Mouse (Mus musculus) CH12.LX (cell line): ENCODE data around the gene Mark2. TPM values are rescaled to one million over a fixed set of nuclear protein-coding genes. Genes with fewer than 3 reads are reported as not detected.

ENCODE experiments used
- DNase-seq: peaks from one replicate; pipeline ENCODE4 v3.0.0-alpha.2; 2013; ENCODE audit errors: extremely low read depth
- H3K27ac ChIP-seq: 2 replicates; pipeline ENCODE4 v1.5.1; 2012; ENCODE audit warnings: low read depth, mild to moderate bottlenecking, control low read depth, moderate library complexity; ENCODE audit not compliant: insufficient read depth
- H3K27me3 ChIP-seq: replicated peaks from 2 replicates; pipeline ENCODE3; 2012; ENCODE audit warnings: inconsistent platforms
- H3K36me3 ChIP-seq, 2 experiments: replicated peaks in 1 of 2; 2 replicates each; pipeline versions ENCODE3 to v1.6.1; 2012; ENCODE audit warnings: inconsistent platforms in 1 of 2, low read length in 1 of 2, mild to moderate bottlenecking in 1 of 2, mixed read lengths in 1 of 2, moderate library complexity in 1 of 2; ENCODE audit not compliant: control insufficient read depth in 1 of 2, insufficient read depth in 1 of 2
- H3K4me1 ChIP-seq, 2 experiments: 2 replicates each; pipeline ENCODE4 v1.6.1; 2012; ENCODE audit warnings: inconsistent platforms in 1 of 2, moderate library complexity in 1 of 2; ENCODE audit not compliant: insufficient read depth in 2 of 2, control insufficient read depth in 1 of 2
- H3K4me2 ChIP-seq: 2 replicates; pipeline ENCODE4 v1.6.1; 2012; ENCODE audit warnings: low read depth, mild to moderate bottlenecking, control low read depth; ENCODE audit not compliant: poor library complexity, insufficient read depth, severe bottlenecking
- H3K4me3 ChIP-seq, 3 experiments: fragments of 150-350 bp in 1 of 3; sonication (generic) in 1 of 3; replicated peaks in 1 of 3; 2 replicates each; pipeline versions ENCODE3 to v1.5.1; 2011 to 2012; ENCODE audit warnings: low read depth in 2 of 3, low read length in 2 of 3, mild to moderate bottlenecking in 2 of 3, moderate library complexity in 2 of 3, control low read depth in 1 of 3, improper control_type of control experiment in 1 of 3, inconsistent platforms in 1 of 3, mixed read lengths in 1 of 3; ENCODE audit not compliant: poor library complexity in 1 of 3
- H3K79me2 ChIP-seq: replicated peaks from 2 replicates; pipeline ENCODE4 v1.6.1; 2012; ENCODE audit warnings: mild to moderate bottlenecking, moderate library complexity; ENCODE audit not compliant: control insufficient read depth, poor library complexity, insufficient read depth, severe bottlenecking; ENCODE audit errors: extremely low read depth
- H3K9ac ChIP-seq: 2 replicates; pipeline ENCODE4 v1.6.1; 2012; ENCODE audit warnings: low read depth, mild to moderate bottlenecking, control low read depth, moderate library complexity; ENCODE audit not compliant: insufficient read depth
- H3K9me3 ChIP-seq: replicated peaks from 2 replicates; pipeline ENCODE3; 2012; ENCODE audit warnings: low read length, inconsistent platforms, mixed read lengths
- BHLHE40 ChIP-seq: IDR thresholded peaks from 2 replicates; pipeline ENCODE4 v1.6.1; 2011; ENCODE audit warnings: mild to moderate bottlenecking, low read depth, low read length, improper control_type of control experiment
- CHD1 ChIP-seq: IDR thresholded peaks from 2 replicates; pipeline ENCODE4 v1.6.1; 2012; ENCODE audit warnings: low read depth, low read length, improper control_type of control experiment, inconsistent platforms
- CHD2 ChIP-seq: IDR thresholded peaks from 2 replicates; pipeline ENCODE4 v1.6.1; 2011; ENCODE audit warnings: low read length, improper control_type of control experiment
- ELF1 ChIP-seq: IDR thresholded peaks from 2 replicates; pipeline ENCODE4 v1.6.1; 2014; ENCODE audit warnings: low read depth, mild to moderate bottlenecking, inconsistent platforms, low read length, improper control_type of control experiment
- EP300 ChIP-seq: IDR thresholded peaks from 2 replicates; pipeline ENCODE4 v1.6.1; 2011; ENCODE audit warnings: low read length, improper control_type of control experiment
- IRF4 ChIP-seq: IDR thresholded peaks from 2 replicates; pipeline ENCODE4 v1.6.1; 2014; ENCODE audit warnings: low read depth, mild to moderate bottlenecking, inconsistent platforms, low read length, improper control_type of control experiment
- JUND ChIP-seq: conservative IDR thresholded peaks from 2 replicates; pipeline ENCODE4 v1.6.1; 2011; ENCODE audit warnings: low read depth, low read length, improper control_type of control experiment
- KAT2A ChIP-seq: IDR thresholded peaks from 2 replicates; pipeline ENCODE4 v1.6.1; 2012; ENCODE audit warnings: low read length, improper control_type of control experiment, inconsistent platforms; ENCODE audit not compliant: insufficient replicate concordance
- MXI1 ChIP-seq: IDR thresholded peaks from 2 replicates; pipeline ENCODE4 v1.6.1; 2011; ENCODE audit warnings: mild to moderate bottlenecking, low read depth, low read length, improper control_type of control experiment
- NELFE ChIP-seq: IDR thresholded peaks from 2 replicates; pipeline ENCODE4 v1.6.1; 2011; ENCODE audit warnings: low read depth, low read length, improper control_type of control experiment
- PAX5 ChIP-seq: IDR thresholded peaks from 2 replicates; pipeline ENCODE4 v1.6.1; 2012; ENCODE audit warnings: low read length, inconsistent platforms, mixed read lengths
- POLR2A ChIP-seq: IDR thresholded peaks from 2 replicates; pipeline ENCODE4 v1.6.1; 2011; ENCODE audit warnings: low read depth, mild to moderate bottlenecking, improper control_type of control experiment, low read length
- POLR2AphosphoS2 ChIP-seq: IDR thresholded peaks from 2 replicates; pipeline ENCODE4 v1.6.1; 2011; ENCODE audit warnings: low read depth, low read length, improper control_type of control experiment
- RAD21 ChIP-seq: IDR thresholded peaks from 2 replicates; pipeline ENCODE4 v1.6.1; 2011; ENCODE audit warnings: low read depth, mild to moderate bottlenecking, low read length, improper control_type of control experiment, moderate library complexity
- RCOR1 ChIP-seq: conservative IDR thresholded peaks from 2 replicates; pipeline ENCODE4 v1.6.1; 2012; ENCODE audit warnings: low read depth, mild to moderate bottlenecking, inconsistent platforms, low read length, improper control_type of control experiment
- SIN3A ChIP-seq: IDR thresholded peaks from 2 replicates; pipeline ENCODE4 v1.6.1; 2012; ENCODE audit warnings: low read length, improper control_type of control experiment, inconsistent platforms
- TBP ChIP-seq: conservative IDR thresholded peaks from 2 replicates; pipeline ENCODE4 v1.6.1; 2011; ENCODE audit warnings: low read depth, low read length, improper control_type of control experiment
- UBTF ChIP-seq: IDR thresholded peaks from 2 replicates; pipeline ENCODE4 v1.6.1; 2012; ENCODE audit warnings: low read depth, mild to moderate bottlenecking, inconsistent platforms, low read length, improper control_type of control experiment, moderate library complexity
- USF1 ChIP-seq: IDR thresholded peaks from 2 replicates; pipeline ENCODE4 v1.6.1; 2014; ENCODE audit warnings: low read depth, mild to moderate bottlenecking, inconsistent platforms, low read length, improper control_type of control experiment
- USF2 ChIP-seq: conservative IDR thresholded peaks from 2 replicates; pipeline ENCODE4 v1.6.1; 2011; ENCODE audit warnings: low read depth, low read length, improper control_type of control experiment
- ZC3H11A ChIP-seq: IDR thresholded peaks from 2 replicates; pipeline ENCODE4 v1.6.1; 2012; ENCODE audit warnings: low read depth, mild to moderate bottlenecking, inconsistent platforms, low read length, improper control_type of control experiment
- ZKSCAN1 ChIP-seq: IDR thresholded peaks from 2 replicates; pipeline ENCODE4 v1.6.1; 2012; ENCODE audit warnings: low read depth, inconsistent platforms, low read length, improper control_type of control experiment, borderline replicate concordance
- ZMIZ1 ChIP-seq: IDR thresholded peaks from 2 replicates; pipeline ENCODE4 v1.6.1; 2012; ENCODE audit warnings: low read depth, mild to moderate bottlenecking, inconsistent platforms, low read length, improper control_type of control experiment
- dilution Hi-C: fragments of 300-500 bp; cut with MboI; formaldehyde crosslinking; loops from 2 replicates; pipeline ENCODE4 v1.14.3; 2020; ENCODE audit warnings: low sequenced_read_pairs; ENCODE audit not compliant: extremely low pct_unique_long_range_greater_than_20kb, extremely low pct_ligation_motif_present
- in situ Hi-C: fragments of 300-500 bp; cut with MboI; formaldehyde crosslinking; loops from 3 replicates; pipeline ENCODE4 v1.14.3; 2019; ENCODE audit warnings: low sequenced_read_pairs, low pct_ligation_motif_present, low pct_unique_long_range_greater_than_20kb, mixed read lengths
- polyA plus RNA-seq: library from polyadenylated mRNA; unstranded; fragments of >175 nt; gene quantifications from 2 replicates; pipeline ENCODE4 v1.2.1, GENCODE M21; 2012; ENCODE audit warnings: low read depth; ENCODE audit not compliant: insufficient read length
- total RNA-seq, 2 experiments: library from RNA; depleted of rRNA; stranded (reverse); fragments of 300-350 nt in 1 of 2; fragments of >200 nt in 1 of 2; gene quantifications; 2 replicates each; pipeline ENCODE4 v1.2.3; 2012 to 2014

Mark2 gene
- total and polyA plus RNA-seq, 3 experiments, result 8.1 to 34.4 (median 19.0) TPM

DNA sequence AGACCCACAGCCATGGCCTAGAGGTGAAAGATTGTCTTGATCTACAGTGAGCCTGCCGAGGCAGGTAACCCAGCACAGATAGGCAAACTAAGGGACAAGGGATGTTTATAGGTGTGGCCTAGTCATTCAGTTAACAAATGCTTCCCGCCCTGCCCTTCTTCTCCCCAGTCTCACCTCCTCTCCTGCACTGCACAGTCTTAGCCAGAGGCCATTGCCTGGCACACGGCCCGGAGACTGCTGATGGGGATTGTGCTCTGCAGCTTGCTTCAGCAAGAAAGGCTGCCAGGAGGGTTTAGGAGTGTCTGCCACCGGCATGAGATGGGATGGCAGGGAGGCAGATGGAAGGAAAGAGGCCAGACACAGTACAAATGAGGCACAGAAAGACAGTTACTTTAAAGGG, 83.8 kb downstream of the Mark2 start:
- H3K36me3 ChIP-seq, result no peaks in the 10 kb centered on the region
- dilution Hi-C loops, result no loop called here
- TF ChIP-seq USF1 (no peak), RAD21 (no peak), POLR2AphosphoS2 (no peak), CHD1 (no peak), ELF1 (no peak), KAT2A (no peak), USF2 (no peak), JUND (no peak), ZMIZ1 (no peak), ZKSCAN1 (no peak), ZC3H11A (no peak), CHD2 (no peak), SIN3A (no peak), PAX5 (no peak), BHLHE40 (no peak), POLR2A (no peak), MXI1 (no peak), IRF4 (no peak), UBTF (no peak), NELFE (no peak)

GRCm38 (mm10) chr19:7246021-7246420, 95.6 kb downstream of the Mark2 start:
- Histone ChIP-seq H3K79me2 (no peaks in the 10 kb centered on the region), H3K27ac (no peak overlapping the region), H3K4me2 (no peak overlapping the region), H3K9me3 (no peaks in the 10 kb centered on the region), H3K9ac (no peak overlapping the region), H3K27me3 (peaks cover 4% of the 10 kb centered on the region), H3K4me1 (peaks cover 3 to 12% of the 10 kb centered on the region in 2 experiments; a peak in 3 of 4 replicates), H3K4me3 (no peak overlapping the region), H3K36me3 (no peaks in the 10 kb centered on the region)
- dilution Hi-C loops (no loop called here), in situ Hi-C loops (loop anchor here (10.0 kb wide), 1 partner anchor 169 kb away; the partner anchor contains the start of gene 2700081O15Rik)
- TF ChIP-seq SIN3A (no peak), RCOR1 (no peak), TBP (no peak), EP300 (no peak), POLR2A (peak; percentile 33; the same call in 1 of the 2 replicates)
- DNase-seq, result peak; percentile 55

More for the DNA sequence above, 83.8 kb downstream of the Mark2 start:
- H3K79me2 ChIP-seq, result no peaks in the 10 kb centered on the region
- no peak overlapping the region for H3K4me2 ChIP-seq
- DNase-seq, result no peak
- no peaks in the 10 kb centered on the region for H3K27me3 ChIP-seq
- H3K27ac ChIP-seq, result no peak overlapping the region
- in situ Hi-C loops, result no loop called here
- peaks cover 0 to 4% of the 10 kb centered on the region in 2 experiments; a peak in 1 of 4 replicates for H3K4me1 ChIP-seq
- H3K4me3 ChIP-seq, result no peak overlapping the region
- H3K9me3 ChIP-seq, result peaks cover 8% of the 10 kb centered on the region
- no peak overlapping the region for H3K9ac ChIP-seq
